Mouse (Mus musculus): ENCODE data around the gene Mdga1. TPM values are rescaled to one million over a fixed set of nuclear protein-coding genes. Genes with fewer than 3 reads are reported as not detected.

Gene Mdga1
- polyA plus RNA-seq, 2 experiments, result 4.8 to 13.2 TPM

DNA sequence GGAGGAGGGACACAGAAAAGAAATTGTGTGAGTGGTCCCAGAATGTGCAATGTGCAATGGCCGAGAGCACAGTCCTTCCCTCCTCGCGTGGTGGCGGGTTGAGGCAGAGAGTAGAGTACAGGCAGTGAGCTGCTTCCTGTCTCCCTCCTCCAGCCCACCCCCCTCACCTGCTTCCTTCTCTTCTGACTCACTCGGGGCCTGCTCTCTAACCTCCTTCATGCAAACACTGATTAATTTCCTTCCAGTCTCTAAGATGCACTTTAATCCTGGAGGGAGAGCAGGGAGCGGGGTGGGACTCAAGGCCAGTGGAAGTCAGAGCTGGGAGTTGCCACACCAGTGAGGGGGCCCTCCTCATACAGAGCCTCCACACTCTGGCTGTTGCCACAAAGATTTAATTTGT, 18.8 kb downstream of the Mdga1 start:
- H3K4me1 ChIP-seq (ENCODE audit: control insufficient read depth, insufficient read depth, low read length), result peaks cover 6% of the 10 kb centered on the region
- no peaks in the 10 kb centered on the region for H3K36me3 ChIP-seq (ENCODE audit: control insufficient read depth, insufficient read depth, low read length)
- 10% methylated on average over 5 of the region's 6 CpGs for WGBS
- H3K9me3 ChIP-seq (ENCODE audit: control insufficient read depth, low read length), result no peaks in the 10 kb centered on the region
- no peaks in the 10 kb centered on the region for H3K27me3 ChIP-seq (ENCODE audit: control insufficient read depth, insufficient read depth, low read length)
- DNase-seq (ENCODE audit: low spot score) (no peak), ATAC-seq (ENCODE audit: low FRiP score, low read depth) (no peak)
- no peak overlapping the region for H3K9ac ChIP-seq (ENCODE audit: low read depth, low read length, severe bottlenecking)
- H3K27ac ChIP-seq (replicated peaks; ENCODE audit: low read depth, low read length), result no peak overlapping the region
- H3K4me2 ChIP-seq (replicated peaks; ENCODE audit: low read depth, low read length, severe bottlenecking), result no peak overlapping the region
- no peak overlapping the region for H3K4me3 ChIP-seq (replicated peaks; ENCODE audit: low read length)
- TF ChIP-seq POLR2A (IDR thresholded peaks at IDR 0.05; ENCODE audit: borderline replicate concordance, extremely low read depth, insufficient read depth, insufficient read length), result no peak

DNA sequence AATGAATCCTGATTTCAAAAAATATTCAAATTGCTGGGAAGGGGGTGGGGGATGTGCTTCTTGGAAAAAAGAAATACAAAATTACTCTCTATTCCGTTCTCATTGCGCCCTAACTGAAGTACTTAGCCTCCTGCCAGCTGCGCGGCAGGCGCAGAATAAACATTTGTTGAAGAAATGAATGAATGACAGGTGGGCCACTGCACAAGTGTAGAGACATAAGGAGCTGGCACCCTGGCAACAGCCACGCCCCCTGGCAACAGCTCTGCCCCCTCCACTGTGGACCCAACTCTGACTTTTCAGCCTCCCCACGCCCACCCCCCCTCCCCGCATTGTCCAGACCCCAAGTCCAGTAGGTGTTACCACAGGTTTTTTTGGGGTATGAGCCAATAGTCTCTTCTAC, 19.3 kb downstream of the Mdga1 start:
- TF ChIP-seq POLR2A (IDR thresholded peaks at IDR 0.05; ENCODE audit: borderline replicate concordance, extremely low read depth, insufficient read depth, insufficient read length), result no peak
- no peak overlapping the region for H3K4me2 ChIP-seq (replicated peaks; ENCODE audit: low read depth, low read length, severe bottlenecking)
- H3K4me1 ChIP-seq (ENCODE audit: control insufficient read depth, insufficient read depth, low read length), result peaks cover 6% of the 10 kb centered on the region
- no peak overlapping the region for H3K9ac ChIP-seq (ENCODE audit: low read depth, low read length, severe bottlenecking)
- WGBS, result 82% methylated on average over 8 of the region's 8 CpGs
- H3K4me3 ChIP-seq (replicated peaks; ENCODE audit: low read length), result no peak overlapping the region
- DNase-seq (ENCODE audit: low spot score), result no peak
- no peak for ATAC-seq (ENCODE audit: low FRiP score, low read depth)
- no peaks in the 10 kb centered on the region for H3K27me3 ChIP-seq (ENCODE audit: control insufficient read depth, insufficient read depth, low read length)
- no peaks in the 10 kb centered on the region for H3K36me3 ChIP-seq (ENCODE audit: control insufficient read depth, insufficient read depth, low read length)
- no peaks in the 10 kb centered on the region for H3K9me3 ChIP-seq (ENCODE audit: control insufficient read depth, low read length)
- H3K27ac ChIP-seq (replicated peaks; ENCODE audit: low read depth, low read length), result no peak overlapping the region

DNA sequence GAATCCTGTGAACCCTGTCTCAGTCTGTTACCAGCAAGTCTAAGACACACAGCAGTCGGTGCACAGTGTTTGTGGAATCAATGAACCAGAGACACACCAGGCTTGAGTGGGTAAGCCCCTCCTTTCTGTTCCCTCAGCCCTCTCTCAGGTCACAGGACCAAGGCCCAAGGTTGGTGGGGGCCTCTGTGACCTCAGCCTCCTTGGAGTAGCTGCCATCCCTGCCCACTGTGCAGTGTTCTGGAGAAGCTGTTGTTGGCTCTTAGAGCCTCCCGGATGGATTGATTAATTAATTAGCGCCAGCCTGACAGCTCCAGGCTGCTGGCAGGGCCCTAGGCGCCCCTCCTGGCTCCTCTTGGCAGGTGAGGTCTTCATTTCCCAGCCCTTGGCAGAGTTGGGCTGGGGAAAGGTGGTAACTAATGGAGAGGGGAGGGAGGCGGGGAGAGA, 22.6 kb downstream of the Mdga1 start:
- Histone ChIP-seq H3K4me1 (ENCODE audit: control insufficient read depth, insufficient read depth, low read length) (peaks cover 4% of the 10 kb centered on the region), H3K4me3 (replicated peaks; ENCODE audit: low read length) (no peak overlapping the region), H3K27ac (replicated peaks; ENCODE audit: low read depth, low read length) (no peak overlapping the region), H3K4me2 (replicated peaks; ENCODE audit: low read depth, low read length, severe bottlenecking) (no peak overlapping the region), H3K27me3 (ENCODE audit: control insufficient read depth, insufficient read depth, low read length) (no peaks in the 10 kb centered on the region), H3K9ac (ENCODE audit: low read depth, low read length, severe bottlenecking) (no peak overlapping the region), H3K9me3 (ENCODE audit: control insufficient read depth, low read length) (no peaks in the 10 kb centered on the region), H3K36me3 (ENCODE audit: control insufficient read depth, insufficient read depth, low read length) (no peaks in the 10 kb centered on the region)
- ATAC-seq (ENCODE audit: low FRiP score, low read depth) (no peak), DNase-seq (ENCODE audit: low spot score) (no peak)
- TF ChIP-seq POLR2A (IDR thresholded peaks at IDR 0.05; ENCODE audit: borderline replicate concordance, extremely low read depth, insufficient read depth, insufficient read length), result no peak
- WGBS, result 45% methylated on average over 5 of the region's 5 CpGs

DNA sequence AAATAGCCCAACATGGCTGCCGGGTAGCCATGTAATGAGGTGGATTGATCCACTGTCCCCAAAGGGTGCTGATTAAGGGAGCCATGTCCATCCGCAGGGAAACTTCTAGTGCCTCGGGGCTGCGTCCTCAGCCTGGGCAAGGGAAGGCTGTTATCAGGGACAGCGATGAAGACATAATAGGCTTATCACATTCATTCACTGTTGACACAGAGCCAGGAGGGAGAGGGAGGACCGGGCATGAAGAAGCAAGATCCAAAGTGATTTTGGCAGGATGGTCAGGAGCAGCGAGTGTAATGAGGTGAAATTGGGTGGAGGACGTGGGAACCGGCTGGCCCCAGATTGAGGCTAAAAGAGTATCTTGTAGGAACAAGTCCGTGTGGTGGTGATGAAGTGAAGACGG, 25.5 kb downstream of the Mdga1 start:
- H3K9me3 ChIP-seq (ENCODE audit: control insufficient read depth, low read length), result no peaks in the 10 kb centered on the region
- WGBS, result 83% methylated on average over 11 of the region's 11 CpGs
- H3K36me3 ChIP-seq (ENCODE audit: control insufficient read depth, insufficient read depth, low read length), result no peaks in the 10 kb centered on the region
- no peak overlapping the region for H3K27ac ChIP-seq (replicated peaks; ENCODE audit: low read depth, low read length)
- no peak overlapping the region for H3K4me2 ChIP-seq (replicated peaks; ENCODE audit: low read depth, low read length, severe bottlenecking)
- TF ChIP-seq POLR2A (IDR thresholded peaks at IDR 0.05; ENCODE audit: borderline replicate concordance, extremely low read depth, insufficient read depth, insufficient read length), result no peak
- no peaks in the 10 kb centered on the region for H3K27me3 ChIP-seq (ENCODE audit: control insufficient read depth, insufficient read depth, low read length)
- H3K9ac ChIP-seq (ENCODE audit: low read depth, low read length, severe bottlenecking), result no peak overlapping the region
- DNase-seq (ENCODE audit: low spot score), result no peak
- H3K4me1 ChIP-seq (ENCODE audit: control insufficient read depth, insufficient read depth, low read length), result no peaks in the 10 kb centered on the region
- no peak for ATAC-seq (ENCODE audit: low FRiP score, low read depth)
- H3K4me3 ChIP-seq (replicated peaks; ENCODE audit: low read length), result no peak overlapping the region

DNA sequence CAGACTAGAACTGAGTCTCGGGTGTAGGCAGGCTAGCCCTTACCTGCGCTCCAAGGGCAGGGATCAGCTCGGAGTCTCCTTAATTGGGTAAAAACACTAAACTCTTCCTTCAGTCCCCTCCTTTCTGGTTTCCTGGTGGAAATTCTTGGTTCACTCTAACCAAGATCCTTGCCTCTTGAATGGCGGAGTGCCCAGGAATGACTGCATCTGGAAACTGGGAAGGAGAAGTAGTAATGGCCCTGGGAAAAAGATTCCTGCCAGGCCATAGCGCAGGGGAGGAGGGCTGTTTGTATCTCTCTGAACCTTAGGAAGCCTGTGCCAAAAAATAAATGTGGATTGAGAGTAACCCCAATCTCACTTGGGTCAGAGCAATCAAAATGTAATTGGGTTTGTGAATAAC, 30.9 kb downstream of the Mdga1 start:
- Histone ChIP-seq H3K9me3 (ENCODE audit: control insufficient read depth, low read length) (no peaks in the 10 kb centered on the region), H3K4me2 (replicated peaks; ENCODE audit: low read depth, low read length, severe bottlenecking) (no peak overlapping the region), H3K27ac (replicated peaks; ENCODE audit: low read depth, low read length) (no peak overlapping the region), H3K9ac (ENCODE audit: low read depth, low read length, severe bottlenecking) (no peak overlapping the region), H3K4me1 (ENCODE audit: control insufficient read depth, insufficient read depth, low read length) (no peaks in the 10 kb centered on the region), H3K27me3 (ENCODE audit: control insufficient read depth, insufficient read depth, low read length) (no peaks in the 10 kb centered on the region), H3K36me3 (ENCODE audit: control insufficient read depth, insufficient read depth, low read length) (no peaks in the 10 kb centered on the region), H3K4me3 (replicated peaks; ENCODE audit: low read length) (no peak overlapping the region)
- DNase-seq (ENCODE audit: low spot score) (peak; percentile 68), ATAC-seq (ENCODE audit: low FRiP score, low read depth) (no peak)
- WGBS, result 77% methylated on average over 5 of the region's 5 CpGs
- TF ChIP-seq POLR2A (IDR thresholded peaks at IDR 0.05; ENCODE audit: borderline replicate concordance, extremely low read depth, insufficient read depth, insufficient read length), result no peak

DNA sequence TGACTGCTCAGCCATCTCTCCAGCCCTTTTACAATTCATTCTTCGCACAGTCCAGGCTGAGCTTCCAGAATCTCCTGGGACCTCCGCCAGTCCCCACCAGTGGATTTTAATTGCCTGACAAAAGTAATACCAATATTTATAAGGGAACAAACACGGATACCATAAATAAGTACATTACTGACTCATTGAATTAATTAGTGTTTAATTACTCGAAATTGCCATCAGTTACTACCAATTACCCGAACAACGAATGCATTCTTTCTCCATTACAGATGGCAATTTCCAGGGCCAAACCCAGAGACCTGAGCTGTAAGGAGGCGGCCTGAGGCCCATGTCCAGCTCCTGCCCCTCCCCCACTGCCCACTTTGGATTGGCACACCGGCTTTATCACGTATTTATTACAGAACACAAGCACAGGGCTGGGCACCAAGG, 32.5 kb downstream of the Mdga1 start:
- WGBS, result 68% methylated on average over 9 of the region's 9 CpGs

More for the DNA sequence above, 32.5 kb downstream of the Mdga1 start:
- Histone ChIP-seq H3K27ac (replicated peaks; ENCODE audit: low read depth, low read length) (no peak overlapping the region), H3K4me2 (replicated peaks; ENCODE audit: low read depth, low read length, severe bottlenecking) (no peak overlapping the region), H3K4me1 (ENCODE audit: control insufficient read depth, insufficient read depth, low read length) (no peaks in the 10 kb centered on the region), H3K9ac (ENCODE audit: low read depth, low read length, severe bottlenecking) (no peak overlapping the region), H3K4me3 (replicated peaks; ENCODE audit: low read length) (no peak overlapping the region), H3K36me3 (ENCODE audit: control insufficient read depth, insufficient read depth, low read length) (no peaks in the 10 kb centered on the region), H3K9me3 (ENCODE audit: control insufficient read depth, low read length) (no peaks in the 10 kb centered on the region), H3K27me3 (ENCODE audit: control insufficient read depth, insufficient read depth, low read length) (no peaks in the 10 kb centered on the region)
- DNase-seq (ENCODE audit: low spot score) (no peak), ATAC-seq (ENCODE audit: low FRiP score, low read depth) (no peak)
- TF ChIP-seq POLR2A (IDR thresholded peaks at IDR 0.05; ENCODE audit: borderline replicate concordance, extremely low read depth, insufficient read depth, insufficient read length), result no peak

All from limb, embryonic 14.5 days (tissue).